Mouse (Mus musculus) ES-E14 (cell line): Measurements from ENCODE around the gene Shank3. TPM values are rescaled to one million over a fixed set of nuclear protein-coding genes. Genes with fewer than 3 reads are reported as not detected.

ENCODE experiments used
- DNase-seq: peaks from one replicate; pipeline ENCODE4 v3.0.0-alpha.2; 2013; ENCODE audit warnings: low read depth, low spot score
- H3K27ac ChIP-seq: 2 replicates; pipeline ENCODE4 v1.5.1; 2012; ENCODE audit warnings: low read depth, mild to moderate bottlenecking, low read length, moderate library complexity, mixed read lengths; ENCODE audit not compliant: poor library complexity, insufficient read depth, severe bottlenecking
- H3K36me3 ChIP-seq: 2 replicates; pipeline ENCODE4 v1.6.1; 2012; ENCODE audit warnings: mild to moderate bottlenecking, low read length, moderate library complexity, mixed read lengths; ENCODE audit not compliant: control insufficient read depth, poor library complexity, insufficient read depth, severe bottlenecking
- H3K4me1 ChIP-seq, 2 experiments: fragments of 150-350 bp in 1 of 2; sonication (generic) in 1 of 2; 2 replicates each; pipeline ENCODE4 v1.6.1; 2012; ENCODE audit warnings: low read length in 2 of 2, mild to moderate bottlenecking in 1 of 2, mixed read lengths in 1 of 2; ENCODE audit not compliant: control insufficient read depth in 2 of 2, insufficient read depth in 2 of 2, poor library complexity in 1 of 2
- H3K4me3 ChIP-seq, 2 experiments: fragments of 150-350 bp in 1 of 2; sonication (generic) in 1 of 2; 2 replicates each; pipeline ENCODE4 v1.5.1; 2012; ENCODE audit warnings: low read length in 2 of 2, low read depth in 1 of 2, mild to moderate bottlenecking in 1 of 2, mixed read lengths in 1 of 2; ENCODE audit not compliant: insufficient read depth in 1 of 2, poor library complexity in 1 of 2, severe bottlenecking in 1 of 2
- H3K9ac ChIP-seq: 2 replicates; pipeline ENCODE4 v1.6.1; 2012; ENCODE audit warnings: low read depth, mild to moderate bottlenecking, low read length, mixed read lengths; ENCODE audit not compliant: poor library complexity, insufficient read depth, severe bottlenecking
- H3K9me3 ChIP-seq: fragments of 150-350 bp; sonication (generic); 2 replicates; pipeline ENCODE4 v1.6.1; 2012; ENCODE audit warnings: low read depth, mild to moderate bottlenecking, low read length; ENCODE audit not compliant: control insufficient read depth, insufficient read depth
- CHD2 ChIP-seq: IDR thresholded peaks from 2 replicates; pipeline ENCODE4 v1.6.1; 2014; ENCODE audit warnings: mild to moderate bottlenecking, low read depth, low read length, inconsistent platforms
- HCFC1 ChIP-seq: IDR thresholded peaks from 2 replicates; pipeline ENCODE4 v1.6.1; 2012; ENCODE audit warnings: low read length, inconsistent platforms, borderline replicate concordance; ENCODE audit not compliant: insufficient read depth
- MAFK ChIP-seq: IDR thresholded peaks from 2 replicates; pipeline ENCODE4 v1.6.1; 2014; ENCODE audit warnings: mild to moderate bottlenecking, low read depth, low read length, inconsistent platforms; ENCODE audit not compliant: insufficient read depth
- ZC3H11A ChIP-seq: IDR thresholded peaks from 2 replicates; pipeline ENCODE4 v1.6.1; 2012; ENCODE audit warnings: low read depth, mild to moderate bottlenecking, inconsistent platforms, low read length, borderline replicate concordance
- ZNF384 ChIP-seq: IDR thresholded peaks from 2 replicates; pipeline ENCODE4 v1.6.1; 2012; ENCODE audit warnings: low read depth, low read length, inconsistent platforms
- in situ Hi-C, 2 experiments: fragments of 600-800 bp; cut with MboI; formaldehyde crosslinking; loops; one replicate each; pipeline ENCODE4 v1.15.1; 2025; ENCODE audit warnings: low sequenced_read_pairs in 2 of 2, inconsistent platforms in 1 of 2; ENCODE audit not compliant: unreplicated experiment in 2 of 2
- total RNA-seq: library from RNA; depleted of rRNA; stranded (reverse); fragments of 300-350 nt; gene quantifications from 2 replicates; pipeline ENCODE4 v1.2.3, GENCODE M21; 2012

Gene Shank3
- total RNA-seq, 1 experiment = 6.7 TPM

- Histone ChIP-seq H3K27ac (no peak overlapping the region), H3K9ac (no peak overlapping the region), H3K9me3 (no peaks in the 10 kb centered on the region), H3K4me1 (peaks cover 0 to 4% of the 10 kb centered on the region in 2 experiments; a peak in 1 of 4 replicates), H3K4me3 (no peak overlapping the region), H3K36me3 (peaks cover 3% of the 10 kb centered on the region; the same call in 1 of the 2 replicates)
- in situ Hi-C loops = no loop called here
- TF ChIP-seq MAFK (no peak), CHD2 (no peak)
- no peak for DNase-seq
Observed at GRCm38 (mm10) chr15:89528201-89528850, 28.9 kb downstream of the Shank3 start.

- Histone ChIP-seq H3K4me3 (no peak overlapping the region), H3K27ac (no peak overlapping the region), H3K9ac (no peak overlapping the region), H3K4me1 (peaks cover 0 to 5% of the 10 kb centered on the region in 2 experiments; a peak in 1 of 4 replicates), H3K36me3 (peaks cover 3% of the 10 kb centered on the region; the same call in 1 of the 2 replicates), H3K9me3 (no peaks in the 10 kb centered on the region)
- DNase-seq = no peak
- TF ChIP-seq MAFK (no peak), CHD2 (no peak), ZNF384 (no peak)
- in situ Hi-C loops = no loop called here
Observed at GRCm38 (mm10) chr15:89528923-89529322, 29.5 kb downstream of the Shank3 start.

- peak; percentile 64 for DNase-seq
- Histone ChIP-seq H3K27ac (no peak overlapping the region), H3K9ac (no peak overlapping the region), H3K4me3 (no peak overlapping the region), H3K4me1 (peaks cover 0 to 5% of the 10 kb centered on the region in 2 experiments; a peak in 1 of 4 replicates), H3K9me3 (no peaks in the 10 kb centered on the region), H3K36me3 (peaks cover 3% of the 10 kb centered on the region; the same call in 1 of the 2 replicates)
- TF ChIP-seq ZNF384 (no peak), MAFK (no peak), ZC3H11A (peak; percentile 7; the same call in 1 of the 2 replicates)
- in situ Hi-C loops = no loop called here
Observed at GRCm38 (mm10) chr15:89530336-89530735, 30.9 kb downstream of the Shank3 start.

GRCm38 (mm10) chr15:89531399-89531798 is 32.0 kb downstream of the Shank3 start:
- no peak overlapping the region for H3K9ac ChIP-seq
- H3K4me1 ChIP-seq = peaks cover 0 to 5% of the 10 kb centered on the region in 2 experiments; a peak in 1 of 4 replicates
- no peak for TF ChIP-seq CHD2
- no peak for TF ChIP-seq ZNF384
- TF ChIP-seq ZC3H11A = no peak
- no peak for TF ChIP-seq HCFC1
- TF ChIP-seq MAFK = no peak
- H3K4me3 ChIP-seq = no peak overlapping the region
- no peak for DNase-seq
- H3K27ac ChIP-seq = no peak overlapping the region
- in situ Hi-C loops = no loop called here
- no peaks in the 10 kb centered on the region for H3K9me3 ChIP-seq
- peaks cover 3% of the 10 kb centered on the region; the same call in 1 of the 2 replicates for H3K36me3 ChIP-seq
